Comparison of ENCODE assay signal across 8 mouse cellular contexts in the genomic region with DNA sequence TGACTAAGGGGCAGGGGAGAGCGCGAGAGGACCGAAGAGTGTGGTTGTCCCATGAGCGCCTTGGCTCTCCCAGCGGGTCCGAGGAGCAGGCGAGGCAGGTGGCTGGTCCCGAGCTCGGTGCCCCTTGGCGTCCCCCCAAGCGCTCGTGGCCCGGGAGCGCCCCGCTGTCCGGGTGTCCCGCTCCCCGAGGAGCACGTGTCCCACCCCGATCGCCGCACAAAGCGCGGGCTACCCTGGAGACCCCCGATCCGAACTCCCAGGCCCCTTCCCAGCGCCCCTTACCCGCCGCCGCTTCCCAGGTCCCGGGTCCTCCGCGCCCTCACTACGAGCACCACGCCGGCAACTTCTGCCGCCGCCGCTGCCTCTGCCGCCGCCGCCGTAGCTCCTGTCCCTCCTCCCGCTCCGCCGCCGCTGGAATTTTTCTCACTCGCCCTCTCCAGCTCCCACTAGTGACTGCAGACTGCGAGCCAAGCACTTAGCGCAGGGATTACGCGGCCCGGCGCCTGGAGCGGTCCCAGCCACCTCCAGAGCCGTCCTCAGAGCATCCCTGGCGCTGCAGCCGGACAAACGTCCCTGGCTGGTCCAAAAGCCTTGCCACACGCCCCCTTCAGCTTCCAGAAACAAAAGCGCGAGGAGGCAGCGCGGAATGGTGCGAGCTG. TPM values are rescaled to one million over a fixed set of nuclear protein-coding genes. Genes with fewer than 3 reads are reported as not detected.
A peak's percentile ranks its signal among the peaks of the same experiment; 100 is the strongest.
DNase-seq lines count a peak whose midpoint lies in the region; ATAC-seq lines count a peak whose summit lies in the region.

A gene (minus strand): TSS at position 563 of the 659 bp plus-strand sequence.

- H3K36me3 ChIP-seq in embryonic facial prominence, embryonic 15.5 days, result no peaks in the 10 kb centered on the region
- no peaks in the 10 kb centered on the region for H3K36me3 ChIP-seq in limb, embryonic 13.5 days
- no peaks in the 10 kb centered on the region for H3K36me3 ChIP-seq in midbrain, embryonic 16.5 days (ENCODE audit: control insufficient read depth, insufficient read depth, low read length)

- no peaks in the 10 kb centered on the region for H3K4me1 ChIP-seq in embryonic facial prominence, embryonic 15.5 days
- peaks cover 29% of the 10 kb centered on the region for H3K4me1 ChIP-seq in limb, embryonic 13.5 days
- peaks cover 9% of the 10 kb centered on the region for H3K4me1 ChIP-seq in midbrain, embryonic 16.5 days (ENCODE audit: control insufficient read depth, insufficient read depth, low read length)

- H3K4me2 ChIP-seq in embryonic facial prominence, embryonic 15.5 days (replicated peaks), result peak within 1 kb of the TSS; percentile 97
- H3K4me2 ChIP-seq in limb, embryonic 13.5 days (replicated peaks), result peak within 1 kb of the TSS; percentile 82
- peak within 1 kb of the TSS; percentile 99 for H3K4me2 ChIP-seq in midbrain, embryonic 16.5 days (ENCODE audit: low read length)

- peak within 1 kb of the TSS; percentile 44 for H3K9ac ChIP-seq in embryonic facial prominence, embryonic 15.5 days
- H3K9ac ChIP-seq in limb, embryonic 13.5 days, result peak within 1 kb of the TSS; percentile 86
- H3K9ac ChIP-seq in midbrain, embryonic 16.5 days (ENCODE audit: low read depth, low read length), result peak within 1 kb of the TSS; percentile 72

- ATAC-seq in embryonic facial prominence, embryonic 15.5 days (ENCODE audit: insufficient number of reproducible peaks, low FRiP score, low TSS enrichment, low read depth), result peak; percentile 83
- peak; percentile 91 for ATAC-seq in limb, embryonic 13.5 days (ENCODE audit: low FRiP score, low read depth)
- ATAC-seq in midbrain, embryonic 16.5 days, result peak; percentile 96

- peaks cover 40% of the 10 kb centered on the region for H3K27me3 ChIP-seq in embryonic facial prominence, embryonic 15.5 days
- peaks cover 55% of the 10 kb centered on the region for H3K27me3 ChIP-seq in limb, embryonic 13.5 days
- no peaks in the 10 kb centered on the region; the same call in 1 of the 2 replicates for H3K27me3 ChIP-seq in midbrain, embryonic 16.5 days (ENCODE audit: control insufficient read depth, insufficient read depth, low read depth, low read length)

- under 1% methylated on average over 60 of the region's 65 CpGs for WGBS in embryonic facial prominence, embryonic 15.5 days
- WGBS in limb, embryonic 13.5 days, result under 1% methylated on average over 63 of the region's 65 CpGs
- under 1% methylated on average over 55 of the region's 65 CpGs for WGBS in midbrain, embryonic 16.5 days

- DNase-seq in brain, adult 2 months (ENCODE audit: low read depth, low spot score), result peak; percentile 77
- peak; percentile 1 to 28 for DNase-seq in heart, adult 9 months (ENCODE audit: low spot score in 2 of 2)
- DNase-seq in kidney, adult 9 months, result peak; percentile 43
- peak; percentile 44 for DNase-seq in telencephalon, adult 2 months (ENCODE audit: low read depth, low spot score)
- no peak for DNase-seq in natural killer cell, adult 2 months (ENCODE audit: low spot score in 2 of 2)

- H3K4me3 ChIP-seq in embryonic facial prominence, embryonic 15.5 days (replicated peaks), result peak within 1 kb of the TSS; percentile 61
- H3K4me3 ChIP-seq in limb, embryonic 13.5 days, result peak within 1 kb of the TSS; percentile 73
- H3K4me3 ChIP-seq in midbrain, embryonic 16.5 days (ENCODE audit: low read depth, low read length), result peak within 1 kb of the TSS; percentile 69

- H3K27ac ChIP-seq in embryonic facial prominence, embryonic 15.5 days (replicated peaks), result no peak within 1 kb of the TSS; the same call in 1 of the 2 replicates
- peak within 1 kb of the TSS; percentile 91 for H3K27ac ChIP-seq in limb, embryonic 13.5 days
- H3K27ac ChIP-seq in midbrain, embryonic 16.5 days (ENCODE audit: low read length), result no peak within 1 kb of the TSS

- no peaks in the 10 kb centered on the region for H3K9me3 ChIP-seq in embryonic facial prominence, embryonic 15.5 days (replicated peaks)
- no peaks in the 10 kb centered on the region for H3K9me3 ChIP-seq in limb, embryonic 13.5 days
- no peaks in the 10 kb centered on the region for H3K9me3 ChIP-seq in midbrain, embryonic 16.5 days (replicated peaks; ENCODE audit: control insufficient read depth, low read length, poor library complexity, severe bottlenecking)

RNA-seq across cellular contexts. Expression of the gene that starts here (rescaled TPM):
- 5.3 and 5.9 TPM in 2 replicates for polyA plus RNA-seq in embryonic facial prominence, embryonic 15.5 days (2015; fragmentation: Nextera tagmentation; extraction: Ambion mirVana)
- polyA plus RNA-seq in limb, embryonic 13.5 days (2015; fragmentation: Nextera tagmentation; extraction: Ambion mirVana), result 15.6 and 15.9 TPM in 2 replicates
- polyA plus RNA-seq in midbrain, embryonic 16.5 days (2015; fragmentation: Nextera tagmentation; extraction: Ambion mirVana), result 2.1 and 3.6 TPM in 2 replicates

Comparison
In these comparisons a context has a peak if more than half of its experiments do, and no peak if none do; other contexts are left out.
1. DNase-seq: peak in brain, adult 2 months (single experiment), heart, adult 9 months (2 of 2), kidney, adult 9 months (single experiment) and telencephalon, adult 2 months (single experiment); none in natural killer cell, adult 2 months (0 of 2).
2. Peak in every context shown above with its lines, with median percentiles within 50 percentile points of each other: ATAC-seq, H3K4me2 ChIP-seq, H3K4me3 ChIP-seq and H3K9ac ChIP-seq.